Mouse (Mus musculus): ENCODE measurements around the gene Aire.

- TF ChIP-seq CTCF (IDR thresholded peaks at IDR 0.05) (no peak), EP300 (IDR thresholded peaks at IDR 0.05) (no peak)
Measured at GRCm38 (mm10) chr10:78031987-78032386, 11.4 kb downstream of the Aire start.

Data from lung, postnatal 0 days (tissue).